Comparison of ENCODE assay signal across 11 mouse cellular contexts in the genomic region with DNA sequence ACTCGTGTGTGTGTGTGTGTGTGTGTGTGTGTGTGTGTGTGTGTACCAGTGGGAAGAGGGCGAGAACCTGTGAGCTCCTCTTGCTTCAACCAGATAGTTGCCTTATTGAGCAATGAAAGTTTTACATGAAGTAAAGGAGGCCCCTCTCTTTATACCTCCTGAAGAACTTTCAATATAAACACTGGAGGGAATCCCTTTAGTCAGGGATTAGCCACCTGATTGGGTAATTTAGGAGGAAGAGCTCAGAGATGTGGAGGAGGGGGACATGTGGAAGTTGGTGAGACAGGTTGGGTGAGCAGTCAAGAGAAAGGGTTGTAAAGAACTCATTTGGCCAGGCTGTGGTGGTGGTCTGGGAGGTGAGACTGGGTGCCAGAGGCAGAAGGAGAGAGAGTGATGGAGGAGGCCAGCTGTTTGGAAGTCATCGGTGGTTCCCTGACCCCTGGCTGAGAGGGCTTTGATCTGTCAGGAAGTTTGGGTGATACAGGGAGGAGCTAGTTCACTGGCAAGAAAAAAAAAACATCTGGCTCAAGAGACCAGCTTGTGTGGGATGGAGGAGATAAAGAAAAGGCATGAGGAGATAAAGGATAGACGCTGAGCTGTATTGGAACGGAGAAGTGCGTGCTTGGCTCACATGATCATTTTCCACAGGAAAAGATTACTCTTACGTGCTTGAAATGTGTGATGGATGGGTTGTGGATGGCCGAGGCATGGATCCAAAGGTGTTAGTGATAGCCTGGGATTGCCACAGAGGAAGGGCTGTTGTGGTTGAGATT. TPM values are rescaled to one million over a fixed set of nuclear protein-coding genes. Genes with fewer than 3 reads are reported as not detected.
DNase-seq lines count a peak whose midpoint lies in the region; ATAC-seq and TF ChIP-seq lines count a peak whose summit lies in the region.
"Had no signal": no experiment of that assay in that cellular context is flagged by ENCODE, and none has a peak within 500 bp of the region (broad histone marks: within the 10 kb centered on the region; RNA-seq: fewer than 3 reads in every experiment).

No protein-coding gene starts in this region.

- peaks cover 54% of the 10 kb centered on the region for H3K36me3 ChIP-seq in liver, embryonic 12.5 days
- peaks cover 45% of the 10 kb centered on the region for H3K36me3 ChIP-seq in neural tube, embryonic 15.5 days

- H3K4me2 ChIP-seq in liver, embryonic 12.5 days, result peak overlapping the region; percentile 45
- no peak overlapping the region for H3K4me2 ChIP-seq in neural tube, embryonic 15.5 days

- no peaks in the 10 kb centered on the region for H3K27me3 ChIP-seq in liver, embryonic 12.5 days (replicated peaks)
- no peaks in the 10 kb centered on the region for H3K27me3 ChIP-seq in neural tube, embryonic 15.5 days (replicated peaks)

- TF ChIP-seq CTCF in gastrocnemius, adult 2 months (IDR thresholded peaks at IDR 0.05), result no peak

- peak overlapping the region; percentile 12; the same call in 1 of the 2 replicates for H3K27ac ChIP-seq in gastrocnemius, adult 2 months
- peak overlapping the region; percentile 54; the same call in 1 of the 2 replicates for H3K27ac ChIP-seq in liver, embryonic 12.5 days
- H3K27ac ChIP-seq in neural tube, embryonic 15.5 days (replicated peaks), result no peak overlapping the region

- peak; percentile 77 for ATAC-seq in liver, embryonic 12.5 days
- ATAC-seq in neural tube, embryonic 15.5 days (ENCODE audit: low FRiP score), result no peak

- WGBS in liver, embryonic 12.5 days (ENCODE audit: insufficient replicate concordance), result 26% methylated on average over 8 of the region's 8 CpGs
- 82% methylated on average over 8 of the region's 8 CpGs for WGBS in neural tube, embryonic 15.5 days

- no peak for DNase-seq in gastrocnemius, adult 2 months
- no peak for DNase-seq in gastrocnemius, postnatal 14 days
- peak; percentile 34 to 46 for DNase-seq in heart, adult 9 months (ENCODE audit: low spot score in 2 of 2)
- DNase-seq in lung, postnatal 4 days, result peak; percentile 25 to 42
- no peak for DNase-seq in thymus, postnatal 14 days
- DNase-seq in urinary bladder, postnatal 10 days (ENCODE audit: low spot score), result no peak
- DNase-seq: cerebellum, adult 2 months; thymus, postnatal 4 days had no signal

- no peaks in the 10 kb centered on the region for H3K9me3 ChIP-seq in liver, embryonic 12.5 days (replicated peaks)
- no peaks in the 10 kb centered on the region for H3K9me3 ChIP-seq in neural tube, embryonic 15.5 days (replicated peaks)

- H3K9ac ChIP-seq in liver, embryonic 12.5 days, result peak overlapping the region; percentile 33
- H3K9ac ChIP-seq in neural tube, embryonic 15.5 days (replicated peaks), result no peak overlapping the region

- H3K4me3 ChIP-seq in gastrocnemius, adult 2 months, result no peak overlapping the region
- no peak overlapping the region for H3K4me3 ChIP-seq in liver, embryonic 12.5 days
- no peak overlapping the region for H3K4me3 ChIP-seq in neural tube, embryonic 15.5 days (replicated peaks)

- peaks cover 32% of the 10 kb centered on the region for H3K4me1 ChIP-seq in liver, embryonic 12.5 days
- H3K4me1 ChIP-seq in neural tube, embryonic 15.5 days, result peaks cover 6% of the 10 kb centered on the region; the same call in 1 of the 2 replicates

- intact Hi-C loops in gastrocnemius, adult 2 months (cut with DNase I), result loop anchor here (5.0 kb wide), 1 partner anchor 48 kb away; no protein-coding TSS in a partner anchor
- intact Hi-C loops in gastrocnemius, postnatal 14 days (cut with DNase I; ENCODE audit: low total_unique reads), result no loop called here

RNA-seq across cellular contexts. Expression of gene Igsf3, which starts 53.3 kb away (rescaled TPM):
- 1 to 10 TPM; 3.0 to 3.2 TPM for total RNA-seq in gastrocnemius, adult 2 months (2021)
- total RNA-seq in gastrocnemius, postnatal 14 days (2021), result 10 to 100 TPM in 1 of 2 experiments, 1 to 10 TPM in 1; 6.6 to 10.6 TPM
- 10.3 and 10.7 TPM in 2 replicates for polyA plus RNA-seq in liver, embryonic 12.5 days (2016; fragmentation: Nextera tagmentation; extraction: Ambion mirVana)
- 84.8 and 89.7 TPM in 2 replicates for polyA plus RNA-seq in neural tube, embryonic 15.5 days (2015; fragmentation: Nextera tagmentation; extraction: Ambion mirVana)
- total RNA-seq: MEL had no signal

Comparison
In these comparisons a context has a peak if more than half of its experiments do, and no peak if none do; other contexts are left out.
1. DNase-seq: peak in heart, adult 9 months (2 of 2) and lung, postnatal 4 days (2 of 2); none in gastrocnemius, adult 2 months (single experiment), gastrocnemius, postnatal 14 days (single experiment), thymus, postnatal 14 days (single experiment) and urinary bladder, postnatal 10 days (single experiment).